Mouse (Mus musculus): Measurements from ENCODE around the gene Ms4a3. TPM values are rescaled to one million over a fixed set of nuclear protein-coding genes. Genes with fewer than 3 reads are reported as not detected.

Gene Ms4a3
- polyA plus RNA-seq (2015; fragmentation: Nextera tagmentation; extraction: Ambion mirVana) = 0.69 and 2.6 TPM in 2 replicates

DNA sequence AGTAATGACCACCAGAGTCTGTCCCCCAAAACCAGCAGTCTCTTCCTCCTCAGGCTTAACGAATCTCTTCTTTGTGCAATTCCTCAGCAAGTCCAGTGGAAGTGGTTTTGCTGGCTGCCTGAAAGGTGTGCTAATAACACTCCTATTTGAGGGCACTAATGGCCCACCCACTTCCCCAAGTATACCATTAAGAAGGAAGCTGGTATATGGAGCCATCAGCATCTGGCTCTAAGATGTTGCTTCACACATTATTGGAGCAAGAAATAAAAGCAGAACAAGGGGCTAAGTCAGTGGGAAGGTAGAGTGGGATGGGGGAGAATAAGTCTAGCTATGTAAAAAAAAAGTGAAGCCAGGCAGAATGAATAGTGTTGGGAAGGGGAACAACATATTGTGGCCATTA, at the start of gene Ms4a3:
Ms4a3 (minus strand) TSS at position 120 of the 400 bp plus-strand sequence.

DNA sequence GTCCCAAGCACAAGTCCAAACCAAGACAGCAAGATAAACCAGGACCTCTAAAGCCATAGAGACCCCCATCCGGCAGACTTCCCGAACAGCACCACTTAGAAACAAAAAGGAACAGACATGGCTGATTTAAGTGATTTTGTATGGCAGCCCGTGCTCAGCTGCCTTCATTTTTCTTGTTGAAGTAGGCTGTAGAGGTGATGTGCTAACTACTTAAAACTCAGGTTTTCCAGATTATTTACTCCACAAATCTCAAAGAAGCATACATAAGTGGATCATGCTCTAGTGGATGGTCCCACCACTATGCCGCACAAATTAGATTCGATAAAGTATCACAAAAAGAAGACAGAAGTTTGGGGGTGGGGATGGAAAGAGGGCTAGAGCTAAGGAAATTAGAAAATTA, 19.8 kb upstream of the Ms4a3 start, which contains the start of gene Oosp2:
Oosp2 (minus strand) TSS at position 101 of the 400 bp plus-strand sequence.

DNA sequence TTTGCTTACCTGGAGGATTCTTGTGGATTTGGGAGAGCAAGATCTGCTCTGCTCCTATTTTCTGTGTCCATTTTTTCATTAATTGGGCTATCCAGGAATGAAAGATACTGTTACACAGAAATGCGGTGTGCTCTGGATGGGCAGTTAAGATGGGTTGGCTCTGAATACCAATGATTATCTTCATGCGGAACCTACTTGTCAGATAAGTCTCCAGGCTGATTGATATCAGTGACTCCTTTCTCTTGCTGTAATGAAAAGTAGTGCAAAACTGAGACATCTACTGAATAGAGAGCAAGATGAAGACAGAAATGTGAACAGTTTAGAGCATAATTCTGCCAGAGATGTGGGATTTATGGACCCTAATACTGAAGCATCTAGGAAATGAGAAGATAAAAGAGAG, 17.1 kb downstream of the Ms4a3 start, which contains the start of gene Ms4a2:
Ms4a2 (minus strand) TSS at position 169 of the 400 bp plus-strand sequence.

DNA sequence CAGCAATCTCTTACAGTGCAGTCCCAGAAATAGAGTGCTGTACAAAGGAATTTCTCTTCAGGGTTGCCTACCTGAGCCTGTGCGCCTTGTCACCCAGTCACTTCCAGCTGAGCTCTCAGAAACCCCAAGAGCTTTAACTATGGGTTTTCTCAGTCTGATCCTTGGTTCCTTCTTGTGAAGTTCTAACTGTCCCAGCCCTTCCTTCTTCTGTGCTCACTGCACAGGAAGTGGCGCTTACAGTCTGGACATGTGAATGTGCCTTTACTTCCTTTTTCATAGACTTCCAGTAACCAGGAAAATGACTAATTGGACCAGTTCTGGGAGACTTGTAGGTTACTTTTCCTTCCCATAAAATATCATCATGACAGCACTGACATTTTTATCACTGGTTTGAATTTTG, 36.0 kb downstream of the Ms4a3 start, which contains the start of gene Ms4a6d:
Ms4a6d (minus strand) TSS at position 247 of the 400 bp plus-strand sequence.

Other genes starting within 250 kb of the Ms4a3 start
- gene Ms4a4c, start 236.1 kb downstream of the Ms4a3 start, polyA plus RNA-seq (2015; fragmentation: Nextera tagmentation; extraction: Ambion mirVana) = 1.6 and 3.9 TPM in 2 replicates
- gene Ms4a4b, start 197.3 kb downstream of the Ms4a3 start, polyA plus RNA-seq (2015; fragmentation: Nextera tagmentation; extraction: Ambion mirVana) = 1.4 and 1.5 TPM in 2 replicates
- 17.0 and 27.1 TPM in 2 replicates for gene Ms4a6c, start 171.5 kb downstream of the Ms4a3 start, polyA plus RNA-seq (2015; fragmentation: Nextera tagmentation; extraction: Ambion mirVana)
- 0.41 TPM in 1 of 2 replicates, not detected in the other for gene Gm8369, start 154.9 kb downstream of the Ms4a3 start, polyA plus RNA-seq (2015; fragmentation: Nextera tagmentation; extraction: Ambion mirVana)
- 15.2 and 20.5 TPM in 2 replicates for gene Ms4a6b, start 124.3 kb downstream of the Ms4a3 start, polyA plus RNA-seq (2015; fragmentation: Nextera tagmentation; extraction: Ambion mirVana)
- gene Ms4a4d, start 104.0 kb downstream of the Ms4a3 start, polyA plus RNA-seq (2015; fragmentation: Nextera tagmentation; extraction: Ambion mirVana) = 11.0 and 21.6 TPM in 2 replicates
- gene Ms4a6d, start 36.0 kb downstream of the Ms4a3 start, polyA plus RNA-seq (2015; fragmentation: Nextera tagmentation; extraction: Ambion mirVana) = 19.1 and 24.5 TPM in 2 replicates
- gene Ms4a2, start 17.1 kb downstream of the Ms4a3 start, polyA plus RNA-seq (2015; fragmentation: Nextera tagmentation; extraction: Ambion mirVana) = 0.54 and 0.59 TPM in 2 replicates
- 0.76 TPM in 1 of 2 replicates, not detected in the other for gene Oosp2, start 19.7 kb upstream of the Ms4a3 start, polyA plus RNA-seq (2015; fragmentation: Nextera tagmentation; extraction: Ambion mirVana)
- gene Oosp1, start 50.3 kb upstream of the Ms4a3 start, polyA plus RNA-seq (2015; fragmentation: Nextera tagmentation; extraction: Ambion mirVana) = 4.0 TPM in 2 replicates
- not detected in 2 replicates for gene Oosp3, start 56.2 kb upstream of the Ms4a3 start, polyA plus RNA-seq (2015; fragmentation: Nextera tagmentation; extraction: Ambion mirVana)
- 0.35 TPM in 1 of 2 replicates, not detected in the other for gene Gif, start 106.7 kb upstream of the Ms4a3 start, polyA plus RNA-seq (2015; fragmentation: Nextera tagmentation; extraction: Ambion mirVana)
- 52.6 and 60.2 TPM in 2 replicates for gene Mrpl16, start 129.5 kb upstream of the Ms4a3 start, polyA plus RNA-seq (2015; fragmentation: Nextera tagmentation; extraction: Ambion mirVana)
- 5.9 and 9.2 TPM in 2 replicates for gene Stx3, start 178.6 kb upstream of the Ms4a3 start, polyA plus RNA-seq (2015; fragmentation: Nextera tagmentation; extraction: Ambion mirVana)
- 0.14 TPM in 1 of 2 replicates, not detected in the other for gene Olfr1417, start 198.4 kb upstream of the Ms4a3 start, polyA plus RNA-seq (2015; fragmentation: Nextera tagmentation; extraction: Ambion mirVana)
- not detected in 2 replicates for gene Olfr1418, start 220.2 kb upstream of the Ms4a3 start, polyA plus RNA-seq (2015; fragmentation: Nextera tagmentation; extraction: Ambion mirVana)
- not detected in 2 replicates for gene Olfr1419, start 234.3 kb upstream of the Ms4a3 start, polyA plus RNA-seq (2015; fragmentation: Nextera tagmentation; extraction: Ambion mirVana)
- 0.15 TPM in 1 of 2 replicates, not detected in the other for gene Olfr1420, start 245.7 kb upstream of the Ms4a3 start, polyA plus RNA-seq (2015; fragmentation: Nextera tagmentation; extraction: Ambion mirVana)

Data from adrenal gland, postnatal 0 days (tissue).